Mouse (Mus musculus) cerebellum, adult 2 months (tissue): ENCODE measurements around the gene Trpm6.

Experiments
- CTCF ChIP-seq: fragments of 200-500 bp; IDR thresholded peaks from 2 replicates; pipeline ENCODE4 v1.5.1; 2011; ENCODE audit warnings: low read depth, mild to moderate bottlenecking, control low read depth, low read length, moderate library complexity, borderline replicate concordance; ENCODE audit not compliant: insufficient read depth
- POLR2A ChIP-seq: fragments of 200-500 bp; IDR thresholded peaks from 2 replicates; pipeline ENCODE4 v1.6.1; 2011; ENCODE audit warnings: low read length, control low read depth, borderline replicate concordance; ENCODE audit not compliant: insufficient read depth

DNA sequence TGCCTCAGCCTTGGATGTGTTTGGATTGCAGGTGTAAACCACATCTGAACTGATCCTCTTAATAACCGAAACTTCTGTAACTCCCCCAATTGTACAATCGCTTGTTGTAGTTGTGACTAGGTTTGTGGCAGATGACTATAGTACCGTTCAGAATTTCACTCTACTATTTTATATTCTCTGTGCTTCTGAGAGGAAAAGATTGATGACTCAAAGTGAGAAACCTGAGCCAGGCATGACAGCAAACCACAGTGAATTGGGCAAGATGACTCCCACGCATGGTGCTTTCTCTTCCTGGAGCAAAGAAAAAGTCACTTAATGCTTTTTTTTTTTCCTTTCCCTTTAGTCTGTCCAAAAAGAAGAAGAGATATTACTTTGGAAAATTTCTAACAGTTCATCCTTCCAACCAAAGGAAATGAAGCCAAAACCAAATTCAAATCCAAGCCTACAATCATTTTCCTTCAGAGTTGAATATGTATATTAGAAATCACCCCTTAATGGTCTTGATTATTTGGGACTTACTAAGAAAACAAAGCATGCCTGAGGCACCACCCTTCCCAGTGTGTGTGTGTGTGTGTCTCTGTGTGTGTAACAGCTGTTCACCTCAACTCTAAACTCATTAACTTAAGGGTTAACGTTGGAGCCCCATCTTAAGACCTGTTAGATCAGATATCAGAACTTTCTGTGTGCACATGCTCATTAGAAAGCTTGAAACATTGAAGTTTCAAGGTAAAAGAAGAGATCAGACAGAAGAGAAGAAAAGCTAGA, 3.0 kb upstream of the Trpm6 start:
- TF ChIP-seq CTCF: no peak
- no peak for TF ChIP-seq POLR2A
